ENCODE assay signal across 8 mouse cellular contexts in genomic region chr7:30322865-30323264, GRCm38 (mm10). TPM values are rescaled to one million over a fixed set of nuclear protein-coding genes. Genes with fewer than 3 reads are reported as not detected.
DNase-seq lines count a peak whose midpoint lies in the region; ATAC-seq and TF ChIP-seq lines count a peak whose summit lies in the region.

No protein-coding gene starts in this region.

- DNase-seq in gastrocnemius, adult 2 months = no peak
- no peak for DNase-seq in gastrocnemius, postnatal 36 days
- peak; percentile 29 for DNase-seq in 3T3-L1 (ENCODE audit: low read depth, low spot score)
- DNase-seq in embryonic facial prominence, embryonic 14.5 days (ENCODE audit: low spot score) = no peak
- DNase-seq in liver, embryonic 11.5 days (ENCODE audit: low spot score) = no peak
- peak; percentile 43 for DNase-seq in stomach, postnatal 0 days (ENCODE audit: low spot score)
- DNase-seq in ovary, postnatal 14 days (ENCODE audit: low spot score) = no peak
- DNase-seq in cerebellum, postnatal 10 days = no peak

- no peaks in the 10 kb centered on the region for H3K27me3 ChIP-seq in embryonic facial prominence, embryonic 14.5 days (replicated peaks; ENCODE audit: control insufficient read depth, insufficient read depth, low read length)
- H3K27me3 ChIP-seq in liver, embryonic 11.5 days (replicated peaks; ENCODE audit: control insufficient read depth, insufficient read depth, low read length) = peaks cover 3% of the 10 kb centered on the region; the same call in 1 of the 2 replicates
- no peaks in the 10 kb centered on the region for H3K27me3 ChIP-seq in stomach, postnatal 0 days (ENCODE audit: control insufficient read depth, insufficient read depth, low read length)

- peaks cover 8% of the 10 kb centered on the region; the same call in 1 of the 2 replicates for H3K4me1 ChIP-seq in embryonic facial prominence, embryonic 14.5 days (ENCODE audit: control insufficient read depth, insufficient read depth, low read length)
- H3K4me1 ChIP-seq in liver, embryonic 11.5 days (replicated peaks; ENCODE audit: control insufficient read depth, insufficient read depth, low read length) = peaks cover 17% of the 10 kb centered on the region
- H3K4me1 ChIP-seq in stomach, postnatal 0 days (replicated peaks; ENCODE audit: control insufficient read depth, insufficient read depth) = no peaks in the 10 kb centered on the region; the same call in 1 of the 2 replicates

- H3K9ac ChIP-seq in embryonic facial prominence, embryonic 14.5 days (ENCODE audit: low read depth, low read length) = peak overlapping the region; percentile 55
- peak overlapping the region; percentile 87 for H3K9ac ChIP-seq in liver, embryonic 11.5 days (ENCODE audit: low read depth, low read length)
- H3K9ac ChIP-seq in stomach, postnatal 0 days (ENCODE audit: low read length) = peak overlapping the region; percentile 56; the same call in 1 of the 2 replicates

- no peaks in the 10 kb centered on the region for H3K9me3 ChIP-seq in embryonic facial prominence, embryonic 14.5 days (ENCODE audit: control insufficient read depth, low read length)
- H3K9me3 ChIP-seq in liver, embryonic 11.5 days (ENCODE audit: control insufficient read depth, low read length) = no peaks in the 10 kb centered on the region
- H3K9me3 ChIP-seq in stomach, postnatal 0 days (ENCODE audit: control insufficient read depth, low read length) = no peaks in the 10 kb centered on the region

- H3K4me3 ChIP-seq in gastrocnemius, adult 2 months = peak overlapping the region; percentile 98
- peak overlapping the region; percentile 89 for H3K4me3 ChIP-seq in embryonic facial prominence, embryonic 14.5 days (ENCODE audit: low read depth, low read length)
- peak overlapping the region; percentile 91 for H3K4me3 ChIP-seq in liver, embryonic 11.5 days (ENCODE audit: low read depth, low read length)
- H3K4me3 ChIP-seq in stomach, postnatal 0 days (ENCODE audit: low read depth, low read length) = peak overlapping the region; percentile 62; the same call in 1 of the 2 replicates

- H3K27ac ChIP-seq in gastrocnemius, adult 2 months = peak overlapping the region; percentile 95
- peak overlapping the region; percentile 89 for H3K27ac ChIP-seq in embryonic facial prominence, embryonic 14.5 days (replicated peaks; ENCODE audit: low read depth, low read length)
- H3K27ac ChIP-seq in liver, embryonic 11.5 days (ENCODE audit: low read depth, low read length) = peak overlapping the region; percentile 83
- H3K27ac ChIP-seq in stomach, postnatal 0 days (replicated peaks) = peak overlapping the region; percentile 82

- WGBS in embryonic facial prominence, embryonic 14.5 days = 36% methylated on average over 6 of the region's 6 CpGs
- WGBS in liver, embryonic 11.5 days = 27% methylated on average over 6 of the region's 6 CpGs
- 18% methylated on average over 6 of the region's 6 CpGs for WGBS in stomach, postnatal 0 days

- peak overlapping the region; percentile 82 for H3K4me2 ChIP-seq in embryonic facial prominence, embryonic 14.5 days (ENCODE audit: low read depth, low read length)
- H3K4me2 ChIP-seq in liver, embryonic 11.5 days = peak overlapping the region; percentile 97
- peak overlapping the region; percentile 87 for H3K4me2 ChIP-seq in stomach, postnatal 0 days (replicated peaks; ENCODE audit: low read depth)

- TF ChIP-seq CTCF in gastrocnemius, adult 2 months (IDR thresholded peaks at IDR 0.05) = no peak
- no peak for TF ChIP-seq CTCF in stomach, postnatal 0 days (IDR thresholded peaks at IDR 0.05; ENCODE audit: low read depth)

- H3K36me3 ChIP-seq in embryonic facial prominence, embryonic 14.5 days (ENCODE audit: control insufficient read depth, insufficient read depth, low read length) = no peaks in the 10 kb centered on the region
- H3K36me3 ChIP-seq in liver, embryonic 11.5 days (ENCODE audit: control insufficient read depth, insufficient read depth, low read length) = no peaks in the 10 kb centered on the region
- no peaks in the 10 kb centered on the region for H3K36me3 ChIP-seq in stomach, postnatal 0 days (ENCODE audit: control insufficient read depth, insufficient read depth, low read length)

- TF ChIP-seq EP300 in stomach, postnatal 0 days (optimal IDR thresholded peaks at IDR 0.05) = no peak

- ATAC-seq in embryonic facial prominence, embryonic 14.5 days (ENCODE audit: low read depth) = no peak
- no peak for ATAC-seq in liver, embryonic 11.5 days (replicated peaks; ENCODE audit: low FRiP score)
- ATAC-seq in stomach, postnatal 0 days (ENCODE audit: low FRiP score, low TSS enrichment) = peak; percentile 53; the same call in 1 of the 2 replicates

- intact Hi-C loops in gastrocnemius, adult 2 months (cut with DNase I) = loop anchor here (2.0 kb wide), 1 partner anchor 406 kb away; the partner anchor contains the start of gene Tmem147
- intact Hi-C loops in gastrocnemius, postnatal 36 days (cut with DNase I) = no loop called here

RNA-seq across cellular contexts. Expression of gene Sdhaf1, which starts 0.8 kb away (rescaled TPM):
- total RNA-seq in gastrocnemius, adult 2 months (2021) = 1 to 10 TPM; 5.9 to 6.9 TPM
- 1 to 10 TPM; 6.9 to 7.3 TPM for total RNA-seq in gastrocnemius, postnatal 36 days (2021)
- polyA plus RNA-seq in embryonic facial prominence, embryonic 14.5 days (2014; fragmentation: Nextera tagmentation; extraction: Ambion mirVana) = 18.8 and 19.5 TPM in 2 replicates
- polyA plus RNA-seq in liver, embryonic 11.5 days (2014; fragmentation: Nextera tagmentation; extraction: Ambion mirVana) = 13.5 and 14.6 TPM in 2 replicates
- 19.1 and 20.2 TPM in 2 replicates for polyA plus RNA-seq in stomach, postnatal 0 days (2015; fragmentation: Nextera tagmentation; extraction: Ambion mirVana)

RNA-seq across cellular contexts. Expression of gene E130208F15Rik, which starts 1.3 kb away (rescaled TPM):
- under 1 TPM; 0.36 to 0.42 TPM for total RNA-seq in gastrocnemius, adult 2 months (2021)
- total RNA-seq in gastrocnemius, postnatal 36 days (2021) = under 1 TPM; 0.48 to 0.72 TPM
- not detected in 2 replicates for polyA plus RNA-seq in embryonic facial prominence, embryonic 14.5 days (2014; fragmentation: Nextera tagmentation; extraction: Ambion mirVana)
- polyA plus RNA-seq in liver, embryonic 11.5 days (2014; fragmentation: Nextera tagmentation; extraction: Ambion mirVana) = not detected in 2 replicates
- polyA plus RNA-seq in stomach, postnatal 0 days (2015; fragmentation: Nextera tagmentation; extraction: Ambion mirVana) = not detected in 2 replicates

RNA-seq across cellular contexts. Expression of gene Syne4, which starts 8.3 kb away (rescaled TPM):
- 1 to 10 TPM; 1.8 to 2.1 TPM for total RNA-seq in gastrocnemius, adult 2 months (2021)
- 1 to 10 TPM in 1 of 2 experiments, not detected in 1; 1.9 TPM for total RNA-seq in gastrocnemius, postnatal 36 days (2021)
- 25.4 and 35.4 TPM in 2 replicates for polyA plus RNA-seq in embryonic facial prominence, embryonic 14.5 days (2014; fragmentation: Nextera tagmentation; extraction: Ambion mirVana)
- 25.6 and 28.9 TPM in 2 replicates for polyA plus RNA-seq in liver, embryonic 11.5 days (2014; fragmentation: Nextera tagmentation; extraction: Ambion mirVana)
- 13.5 and 14.2 TPM in 2 replicates for polyA plus RNA-seq in stomach, postnatal 0 days (2015; fragmentation: Nextera tagmentation; extraction: Ambion mirVana)

RNA-seq across cellular contexts. Expression of gene Alkbh6, which starts 14.3 kb away (rescaled TPM):
- 10 to 100 TPM; 21.0 to 22.9 TPM for total RNA-seq in gastrocnemius, adult 2 months (2021)
- 10 to 100 TPM; 18.3 to 18.4 TPM for total RNA-seq in gastrocnemius, postnatal 36 days (2021)
- polyA plus RNA-seq in embryonic facial prominence, embryonic 14.5 days (2014; fragmentation: Nextera tagmentation; extraction: Ambion mirVana) = 69.4 and 72.3 TPM in 2 replicates
- 38.7 and 43.4 TPM in 2 replicates for polyA plus RNA-seq in liver, embryonic 11.5 days (2014; fragmentation: Nextera tagmentation; extraction: Ambion mirVana)
- polyA plus RNA-seq in stomach, postnatal 0 days (2015; fragmentation: Nextera tagmentation; extraction: Ambion mirVana) = 55.4 and 58.8 TPM in 2 replicates

RNA-seq across cellular contexts. Expression of gene Clip3, which starts 31.3 kb away (rescaled TPM):
- 1 to 10 TPM; 5.5 to 5.8 TPM for total RNA-seq in gastrocnemius, adult 2 months (2021)
- 1 to 10 TPM; 4.5 to 5.6 TPM for total RNA-seq in gastrocnemius, postnatal 36 days (2021)
- 51.8 and 58.1 TPM in 2 replicates for polyA plus RNA-seq in embryonic facial prominence, embryonic 14.5 days (2014; fragmentation: Nextera tagmentation; extraction: Ambion mirVana)
- polyA plus RNA-seq in liver, embryonic 11.5 days (2014; fragmentation: Nextera tagmentation; extraction: Ambion mirVana) = 16.3 and 17.6 TPM in 2 replicates
- 9.6 and 10.2 TPM in 2 replicates for polyA plus RNA-seq in stomach, postnatal 0 days (2015; fragmentation: Nextera tagmentation; extraction: Ambion mirVana)

Comparison
In these comparisons a context has a peak if more than half of its experiments do, and no peak if none do; other contexts are left out.
1. DNase-seq: peak in 3T3-L1 (single experiment) and stomach, postnatal 0 days (single experiment); none in gastrocnemius, adult 2 months (single experiment), gastrocnemius, postnatal 36 days (0 of 2), embryonic facial prominence, embryonic 14.5 days (single experiment), liver, embryonic 11.5 days (single experiment), ovary, postnatal 14 days (single experiment) and cerebellum, postnatal 10 days (0 of 2).
2. Peak in every context shown above with its lines, with median percentiles within 50 percentile points of each other: H3K27ac ChIP-seq, H3K4me3 ChIP-seq, H3K4me2 ChIP-seq and H3K9ac ChIP-seq.